Mouse (Mus musculus): ENCODE results near the gene Nprl2. TPM values are rescaled to one million over a fixed set of nuclear protein-coding genes. Genes with fewer than 3 reads are reported as not detected.

The Nprl2 gene
- total and polyA plus RNA-seq, 2 experiments from 2014 or later: 22.5 to 56.4 TPM

- Histone ChIP-seq H3K9ac (replicated peaks; ENCODE audit: low read depth, low read length) (peak overlapping the region; percentile 52; the same call in 1 of the 2 replicates), H3K9me3 (replicated peaks; ENCODE audit: control insufficient read depth, low read length) (no peaks in the 10 kb centered on the region), H3K4me3 (ENCODE audit: low read depth, low read length) (peak overlapping the region; percentile 51), H3K27ac (ENCODE audit: low read depth) (peak overlapping the region; percentile 46; the same call in 1 of the 2 replicates), H3K36me3 (replicated peaks; ENCODE audit: control insufficient read depth, insufficient read depth, low read length) (peaks cover 2% of the 10 kb centered on the region; the same call in 1 of the 2 replicates), H3K4me2 (ENCODE audit: low read depth, low read length) (peak overlapping the region; percentile 77), H3K27me3 (ENCODE audit: control insufficient read depth, insufficient read depth, low read length) (0 out of 2 replicates have a peak, but pooled peaks cover 12% of the 10 kb centered on the region), H3K4me1 (ENCODE audit: control insufficient read depth, insufficient read depth) (peaks cover 41% of the 10 kb centered on the region)
- WGBS: 27% methylated on average over 8 of the region's 8 CpGs
- ATAC-seq (ENCODE audit: insufficient read depth, low read depth): no peak
- DNase-seq (ENCODE audit: low spot score): no peak
- TF ChIP-seq CTCF (IDR thresholded peaks at IDR 0.05; ENCODE audit: low read depth) (no peak), EP300 (IDR thresholded peaks at IDR 0.05; ENCODE audit: low read depth) (no peak)
These were observed 9.9 kb downstream of the Nprl2 start for GRCm38 (mm10) chr9:107551890-107552355.

DNA sequence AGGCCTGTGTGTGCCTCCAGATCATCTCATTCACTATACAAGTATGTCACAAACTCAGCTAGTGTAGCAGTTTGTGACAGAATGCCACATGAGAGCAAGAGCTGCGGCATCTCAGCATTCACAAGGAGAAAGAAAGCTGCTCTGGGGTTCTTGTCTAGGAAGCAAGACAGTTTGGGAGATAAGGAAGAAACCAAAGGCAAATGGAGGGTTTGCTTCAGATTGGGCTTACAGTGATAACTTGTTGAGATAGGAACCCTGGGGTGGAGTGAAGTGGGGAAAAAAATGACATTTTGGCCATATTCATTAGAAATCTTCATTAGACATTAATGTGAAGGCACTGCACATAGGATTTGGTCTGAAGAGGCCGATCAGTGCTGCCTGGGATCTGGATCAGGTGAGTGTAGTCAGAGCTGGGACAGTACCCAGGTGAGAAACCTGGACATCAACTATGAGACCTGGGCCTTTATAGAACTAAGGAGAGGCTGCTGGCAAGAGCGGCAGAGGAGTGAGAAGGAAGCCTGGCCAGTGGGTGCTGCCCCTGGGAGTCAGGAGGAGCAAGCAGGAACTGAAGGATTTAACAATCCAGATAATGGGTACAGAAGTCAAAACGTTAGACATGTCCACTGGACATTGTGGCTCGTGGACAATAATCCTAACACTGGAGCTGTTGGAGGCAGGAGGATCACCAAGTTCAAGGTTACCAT lies 10.8 kb downstream of the Nprl2 start:
- Histone ChIP-seq H3K36me3 (replicated peaks; ENCODE audit: control insufficient read depth, insufficient read depth, low read length) (peaks cover 11% of the 10 kb centered on the region), H3K4me3 (ENCODE audit: low read depth, low read length) (no peak overlapping the region), H3K9ac (replicated peaks; ENCODE audit: low read depth, low read length) (no peak overlapping the region), H3K27ac (ENCODE audit: low read depth) (no peak overlapping the region), H3K27me3 (ENCODE audit: control insufficient read depth, insufficient read depth, low read length) (0 out of 2 replicates have a peak, but pooled peaks cover 8% of the 10 kb centered on the region), H3K4me1 (ENCODE audit: control insufficient read depth, insufficient read depth) (peaks cover 33% of the 10 kb centered on the region), H3K9me3 (replicated peaks; ENCODE audit: control insufficient read depth, low read length) (no peaks in the 10 kb centered on the region), H3K4me2 (ENCODE audit: low read depth, low read length) (peak overlapping the region; percentile 86; the same call in 1 of the 2 replicates)
- DNase-seq (ENCODE audit: low spot score) (no peak), ATAC-seq (ENCODE audit: insufficient read depth, low read depth) (no peak)
- TF ChIP-seq EP300 (IDR thresholded peaks at IDR 0.05; ENCODE audit: low read depth) (no peak), CTCF (IDR thresholded peaks at IDR 0.05; ENCODE audit: low read depth) (no peak)
- 82% methylated on average over 5 of the region's 5 CpGs for WGBS

- WGBS: 9% methylated on average over 37 of the region's 37 CpGs
- Histone ChIP-seq H3K27me3 (ENCODE audit: control insufficient read depth, insufficient read depth, low read length) (0 out of 2 replicates have a peak, but pooled peaks cover 7% of the 10 kb centered on the region), H3K9me3 (replicated peaks; ENCODE audit: control insufficient read depth, low read length) (no peaks in the 10 kb centered on the region), H3K4me1 (ENCODE audit: control insufficient read depth, insufficient read depth) (peaks cover 33% of the 10 kb centered on the region), H3K9ac (replicated peaks; ENCODE audit: low read depth, low read length) (peak overlapping the region; percentile 52), H3K27ac (ENCODE audit: low read depth) (peak overlapping the region; percentile 96), H3K4me3 (ENCODE audit: low read depth, low read length) (peak overlapping the region; percentile 70), H3K36me3 (replicated peaks; ENCODE audit: control insufficient read depth, insufficient read depth, low read length) (peaks cover 20% of the 10 kb centered on the region), H3K4me2 (ENCODE audit: low read depth, low read length) (peak overlapping the region; percentile 86)
- no peak for DNase-seq (ENCODE audit: low spot score)
- TF ChIP-seq CTCF (IDR thresholded peaks at IDR 0.05; ENCODE audit: low read depth): no peak
- TF ChIP-seq EP300 (IDR thresholded peaks at IDR 0.05; ENCODE audit: low read depth): no peak
- ATAC-seq (ENCODE audit: insufficient read depth, low read depth): peak; percentile 19
These were observed 11.7 kb downstream of the Nprl2 start for GRCm38 (mm10) chr9:107553541-107554318.

DNA sequence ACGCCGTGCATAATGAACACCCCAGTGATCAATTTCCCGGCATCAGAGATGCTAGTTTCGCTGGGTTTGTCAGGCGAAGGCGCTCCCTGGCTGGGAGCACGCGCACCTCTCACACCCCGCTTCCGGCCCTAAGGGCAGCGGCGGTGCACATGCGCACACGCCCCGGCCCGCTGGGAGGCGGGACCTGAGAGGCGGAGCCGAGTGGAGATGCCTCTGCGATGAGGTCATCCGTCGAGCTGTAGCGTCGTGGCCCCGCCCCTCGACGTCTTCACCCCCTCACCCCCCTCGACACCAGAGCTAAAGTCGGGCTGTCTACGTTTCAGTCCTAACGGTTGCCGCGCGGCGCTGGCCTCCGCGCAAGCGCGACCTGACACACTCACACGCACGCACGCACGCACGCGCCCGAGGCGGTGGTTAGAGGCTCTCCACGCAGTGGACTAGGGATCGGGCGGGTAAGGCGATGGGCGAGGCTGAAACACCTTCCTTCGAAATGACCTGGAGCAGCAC lies 12.3 kb downstream of the Nprl2 start:
- peak; percentile 91 for ATAC-seq (ENCODE audit: insufficient read depth, low read depth)
- Histone ChIP-seq H3K36me3 (replicated peaks; ENCODE audit: control insufficient read depth, insufficient read depth, low read length) (peaks cover 26% of the 10 kb centered on the region), H3K27me3 (ENCODE audit: control insufficient read depth, insufficient read depth, low read length) (0 out of 2 replicates have a peak, but pooled peaks cover 7% of the 10 kb centered on the region), H3K27ac (ENCODE audit: low read depth) (peak overlapping the region; percentile 96), H3K9ac (replicated peaks; ENCODE audit: low read depth, low read length) (peak overlapping the region; percentile 89), H3K4me1 (ENCODE audit: control insufficient read depth, insufficient read depth) (peaks cover 33% of the 10 kb centered on the region), H3K4me2 (ENCODE audit: low read depth, low read length) (peak overlapping the region; percentile 86), H3K4me3 (ENCODE audit: low read depth, low read length) (peak overlapping the region; percentile 70), H3K9me3 (replicated peaks; ENCODE audit: control insufficient read depth, low read length) (no peaks in the 10 kb centered on the region)
- TF ChIP-seq CTCF (IDR thresholded peaks at IDR 0.05; ENCODE audit: low read depth): peak; percentile 27
- TF ChIP-seq EP300 (IDR thresholded peaks at IDR 0.05; ENCODE audit: low read depth): no peak
- WGBS: under 1% methylated on average over 53 of the region's 53 CpGs
- DNase-seq (ENCODE audit: low spot score): peak; percentile 97

DNA sequence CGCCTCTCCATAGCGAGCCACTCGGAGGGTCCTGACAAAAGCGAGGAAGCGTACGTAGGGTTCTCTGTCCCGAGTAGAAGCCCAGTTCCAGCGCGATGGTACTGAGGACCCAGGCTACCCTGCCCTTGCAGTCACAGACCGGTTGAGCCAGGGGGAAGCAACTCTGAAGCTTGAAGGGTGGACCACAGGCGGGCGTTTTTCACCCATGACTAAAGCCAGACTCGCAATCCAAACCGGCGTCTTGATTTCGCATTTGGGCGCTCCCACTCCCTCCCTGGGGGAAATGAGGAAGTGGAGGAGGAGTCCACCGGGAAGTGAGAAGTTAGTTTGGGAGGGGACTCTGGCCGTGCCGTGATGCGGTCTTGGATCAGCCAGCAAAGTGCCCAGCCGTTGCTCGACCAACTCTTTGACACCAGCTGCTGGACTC lies 13.0 kb downstream of the Nprl2 start:
- Histone ChIP-seq H3K4me1 (ENCODE audit: control insufficient read depth, insufficient read depth) (peaks cover 33% of the 10 kb centered on the region), H3K4me3 (ENCODE audit: low read depth, low read length) (peak overlapping the region; percentile 70), H3K27ac (ENCODE audit: low read depth) (peak overlapping the region; percentile 96), H3K27me3 (ENCODE audit: control insufficient read depth, insufficient read depth, low read length) (0 out of 2 replicates have a peak, but pooled peaks cover 7% of the 10 kb centered on the region), H3K36me3 (replicated peaks; ENCODE audit: control insufficient read depth, insufficient read depth, low read length) (peaks cover 33% of the 10 kb centered on the region), H3K9me3 (replicated peaks; ENCODE audit: control insufficient read depth, low read length) (no peaks in the 10 kb centered on the region), H3K9ac (replicated peaks; ENCODE audit: low read depth, low read length) (peak overlapping the region; percentile 89), H3K4me2 (ENCODE audit: low read depth, low read length) (peak overlapping the region; percentile 86)
- peak; percentile 88 for DNase-seq (ENCODE audit: low spot score)
- ATAC-seq (ENCODE audit: insufficient read depth, low read depth): peak; percentile 24
- TF ChIP-seq EP300 (IDR thresholded peaks at IDR 0.05; ENCODE audit: low read depth): no peak
- no peak for TF ChIP-seq CTCF (IDR thresholded peaks at IDR 0.05; ENCODE audit: low read depth)
- WGBS: 0% methylated on average over 23 of the region's 23 CpGs
